Mouse (Mus musculus) spleen, adult 2 months (tissue): ENCODE results near the gene Vrtn. TPM values are rescaled to one million over a fixed set of nuclear protein-coding genes. Genes with fewer than 3 reads are reported as not detected.

Experiments
- DNase-seq, 2 experiments: peaks; one replicate each; pipeline versions ENCODE4 v3.0.0 to v3.0.0-alpha.2; 2012 to 2021; ENCODE audit warnings: low spot score in 2 of 2, low read depth in 1 of 2
- H3K27ac ChIP-seq: fragments of 200-500 bp; 2 replicates; pipeline ENCODE4 v1.5.1; 2012; ENCODE audit warnings: low read length, inconsistent platforms; ENCODE audit not compliant: insufficient read depth
- H3K27me3 ChIP-seq: fragments of 200-500 bp; 2 replicates; pipeline ENCODE4 v1.6.1; 2012; ENCODE audit warnings: mild to moderate bottlenecking, moderate library complexity, low read length, inconsistent platforms; ENCODE audit not compliant: control insufficient read depth, insufficient read depth
- H3K36me3 ChIP-seq: fragments of 200-500 bp; 2 replicates; pipeline ENCODE4 v1.6.1; 2012; ENCODE audit warnings: mild to moderate bottlenecking, low read length, inconsistent platforms; ENCODE audit not compliant: control insufficient read depth, insufficient read depth
- H3K4me1 ChIP-seq: fragments of 200-500 bp; 2 replicates; pipeline ENCODE4 v1.6.1; 2011; ENCODE audit warnings: inconsistent platforms; ENCODE audit not compliant: control insufficient read depth, insufficient read depth, insufficient read length
- H3K4me3 ChIP-seq: fragments of 200-500 bp; 2 replicates; pipeline ENCODE4 v1.5.1; 2011; ENCODE audit warnings: mild to moderate bottlenecking, inconsistent platforms; ENCODE audit not compliant: insufficient read depth, insufficient read length; ENCODE audit errors: extremely low read depth
- CTCF ChIP-seq: fragments of 200-500 bp; IDR thresholded peaks from 2 replicates; pipeline ENCODE4 v1.5.1; 2011; ENCODE audit warnings: mild to moderate bottlenecking, inconsistent platforms; ENCODE audit not compliant: insufficient read depth, insufficient read length, insufficient replicate concordance; ENCODE audit errors: extremely low read depth
- POLR2A ChIP-seq: fragments of 200-500 bp; IDR thresholded peaks from 2 replicates; pipeline ENCODE4 v1.6.1; 2011; ENCODE audit warnings: low read depth, low read length, inconsistent platforms
- WGBS: fragments of 180-500 bp; shearing (Covaris S2); methylation state at CpG from one replicate; pipeline ENCODE4 v1.1.7; 2018; 5-methylcytosine and 5-hydroxymethylcytosine counted together
- polyA plus RNA-seq: library from polyadenylated mRNA; depleted of rRNA; stranded (reverse); fragments of >200 nt; gene quantifications from 2 replicates; pipeline ENCODE4 v1.2.3, GENCODE M21; 2012; rRNA removed

The Vrtn gene
- not detected in 2 replicates for polyA plus RNA-seq

DNA sequence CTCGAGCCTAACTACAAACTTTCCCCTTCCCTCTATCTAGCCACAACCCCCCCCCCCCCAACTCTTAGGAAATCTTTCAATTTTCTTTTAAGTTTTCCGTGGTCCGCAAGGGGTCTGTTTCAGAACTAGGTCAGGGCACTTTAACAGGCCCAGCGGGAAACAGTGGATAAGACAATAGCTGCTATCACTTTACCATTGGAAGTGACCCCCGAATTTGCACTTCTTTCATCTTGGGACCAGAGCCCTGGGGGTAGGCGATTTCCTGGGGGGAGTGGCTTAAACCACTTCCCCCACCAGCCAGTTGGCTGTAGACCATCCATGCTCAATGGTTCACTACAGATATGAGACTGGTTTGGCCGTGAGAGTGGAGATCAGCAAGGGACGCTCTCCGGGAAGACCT is at the start of gene Vrtn:
Gene Vrtn, plus strand, starts transcription at position 366 of the 400 bp plus-strand sequence.
- DNase-seq, result no peak
- 13% methylated on average over 9 of the region's 9 CpGs for WGBS
- Histone ChIP-seq H3K4me3 (no peak within 1 kb of the TSS), H3K27me3 (peaks cover 12% of the 10 kb centered on the region), H3K27ac (no peak within 1 kb of the TSS), H3K36me3 (no peaks in the 10 kb centered on the region), H3K4me1 (no peaks in the 10 kb centered on the region)
- TF ChIP-seq POLR2A (no peak), CTCF (no peak)

- Histone ChIP-seq H3K4me1 (no peaks in the 10 kb centered on the region), H3K4me3 (no peak overlapping the region), H3K27me3 (no peaks in the 10 kb centered on the region), H3K27ac (no peak overlapping the region), H3K36me3 (peaks cover 4% of the 10 kb centered on the region; the same call in 1 of the 2 replicates)
- no peak for TF ChIP-seq POLR2A
- TF ChIP-seq CTCF, result no peak
- DNase-seq, result no peak
- WGBS, result 36% methylated on average over 8 of the region's 8 CpGs
These were observed 42.5 kb upstream of the Vrtn start for GRCm38 (mm10) chr12:84598324-84598723.

DNA sequence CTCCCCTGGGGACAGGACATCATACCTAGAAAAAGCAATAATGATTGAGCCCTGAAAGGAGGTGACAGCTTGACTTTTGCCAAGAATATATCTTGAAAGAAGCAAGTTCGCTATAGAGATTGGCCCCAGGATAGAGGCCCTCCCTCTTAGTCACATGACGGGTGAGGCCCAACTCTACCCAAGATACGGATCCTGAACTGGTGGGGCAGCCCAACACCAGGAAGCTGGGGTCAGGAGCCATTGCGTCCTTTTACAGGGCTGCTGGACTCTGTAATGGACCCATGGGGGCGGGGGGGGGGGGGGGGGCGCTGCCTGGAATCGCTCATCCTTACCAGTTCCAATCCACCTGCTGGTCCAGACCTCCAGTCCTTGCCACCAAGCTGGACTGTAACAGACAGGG is 36.8 kb upstream of the Vrtn start:
- 93% methylated on average over 7 of the region's 7 CpGs for WGBS
- TF ChIP-seq POLR2A (no peak), CTCF (no peak)
- H3K4me1 ChIP-seq, result no peaks in the 10 kb centered on the region

DNA sequence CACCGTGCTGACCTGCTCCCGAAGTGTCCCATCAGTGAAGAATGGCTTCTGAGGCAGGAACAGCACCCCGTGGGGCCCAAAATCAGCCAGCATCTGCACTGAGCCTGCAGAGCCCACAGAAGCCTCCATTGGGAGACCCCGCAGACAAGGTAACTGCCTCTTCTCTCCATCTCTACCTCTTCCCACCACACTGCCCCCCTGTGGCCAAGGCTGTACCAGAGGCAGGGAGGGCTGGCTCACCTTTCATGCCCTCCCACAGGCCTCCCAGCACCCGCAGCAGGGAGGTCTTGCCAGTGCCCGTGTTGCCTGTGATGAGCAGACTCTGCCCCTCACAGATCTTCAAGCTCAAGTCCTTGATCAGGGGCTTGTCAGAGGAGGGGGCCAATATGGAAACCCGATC is 35.0 kb upstream of the Vrtn start:
- Histone ChIP-seq H3K27me3 (no peaks in the 10 kb centered on the region), H3K27ac (no peak overlapping the region), H3K4me3 (no peak overlapping the region), H3K36me3 (peaks cover 6% of the 10 kb centered on the region), H3K4me1 (no peaks in the 10 kb centered on the region)
- no peak for TF ChIP-seq POLR2A
- peak; percentile 38; the same call in 1 of the 2 replicates for TF ChIP-seq CTCF
- peak in 1 of 2 experiments; percentile 13 for DNase-seq
- WGBS, result 81% methylated on average over 7 of the region's 7 CpGs

More for the DNA sequence above, 36.8 kb upstream of the Vrtn start:
- Histone ChIP-seq H3K27me3 (no peaks in the 10 kb centered on the region), H3K36me3 (peaks cover 6% of the 10 kb centered on the region), H3K27ac (no peak overlapping the region), H3K4me3 (no peak overlapping the region)
- DNase-seq, result no peak

DNA sequence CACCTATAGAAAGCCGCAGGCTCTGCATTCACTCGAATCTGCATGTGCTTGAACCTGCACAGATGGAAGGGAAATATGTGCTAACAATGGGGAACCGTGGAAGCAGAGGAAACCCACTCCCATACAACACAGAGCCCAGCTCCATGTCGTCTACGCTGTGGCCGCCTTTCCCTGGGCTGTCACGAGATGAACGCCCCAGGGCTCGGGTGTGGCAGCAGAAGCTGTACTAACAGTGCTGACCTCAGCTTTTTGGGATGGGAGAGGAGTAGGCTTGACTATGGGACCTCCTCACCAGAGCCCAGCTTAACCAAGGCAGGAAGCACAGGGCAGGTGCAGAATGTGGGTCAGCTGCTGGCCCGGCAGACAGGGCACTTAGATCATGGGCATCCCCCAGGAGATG is 29.1 kb upstream of the Vrtn start:
- no peaks in the 10 kb centered on the region for H3K27me3 ChIP-seq
- 92% methylated on average over 10 of the region's 10 CpGs for WGBS

GRCm38 (mm10) chr12:84612518-84612917 is 28.3 kb upstream of the Vrtn start:
- H3K36me3 ChIP-seq, result no peaks in the 10 kb centered on the region; the same call in 1 of the 2 replicates
- H3K27ac ChIP-seq, result no peak overlapping the region
- WGBS, result 87% methylated on average over 8 of the region's 8 CpGs
- DNase-seq, result no peak
- no peaks in the 10 kb centered on the region for H3K27me3 ChIP-seq
- no peaks in the 10 kb centered on the region for H3K4me1 ChIP-seq
- no peak overlapping the region for H3K4me3 ChIP-seq
- TF ChIP-seq CTCF (no peak), POLR2A (no peak)

More for the DNA sequence above, 29.1 kb upstream of the Vrtn start:
- Histone ChIP-seq H3K27ac (no peak overlapping the region), H3K4me1 (no peaks in the 10 kb centered on the region), H3K4me3 (no peak overlapping the region), H3K36me3 (peaks cover 2% of the 10 kb centered on the region; the same call in 1 of the 2 replicates)
- DNase-seq, result no peak
- TF ChIP-seq CTCF (no peak), POLR2A (no peak)

- Histone ChIP-seq H3K27me3 (no peaks in the 10 kb centered on the region), H3K4me1 (no peaks in the 10 kb centered on the region), H3K36me3 (no peaks in the 10 kb centered on the region; the same call in 1 of the 2 replicates), H3K4me3 (no peak overlapping the region), H3K27ac (no peak overlapping the region)
- 93% methylated on average over 11 of the region's 11 CpGs for whole genome bisulfite sequencing
- DNase-seq, result no peak
- TF ChIP-seq POLR2A, result no peak
- no peak for TF ChIP-seq CTCF
These were observed 26.8 kb upstream of the Vrtn start for GRCm38 (mm10) chr12:84614001-84614400.
